Mouse (Mus musculus) hematopoietic stem cell, adult 5-6 weeks (primary cell): ENCODE results near the gene Zfp282. TPM values are rescaled to one million over a fixed set of nuclear protein-coding genes. Genes with fewer than 3 reads are reported as not detected.
A peak's percentile ranks its signal among the peaks of the same experiment; 100 is the strongest.

Experiments
- ATAC-seq, 2 experiments: fragments of 125-278 bp in 1 of 2; replicated peaks in 1 of 2; 2 replicates each; pipeline ENCODE4 v1.8.0; 2016 to 2017; ENCODE audit warnings: inconsistent platforms in 2 of 2, mild to moderate bottlenecking in 2 of 2, moderate number of reproducible peaks in 2 of 2, low read depth in 1 of 2, moderate TSS enrichment in 1 of 2; ENCODE audit not compliant: low FRiP score in 2 of 2, poor library complexity in 2 of 2, severe bottlenecking in 2 of 2, insufficient read depth in 1 of 2, low TSS enrichment in 1 of 2
- total RNA-seq: library from RNA; stranded (forward); fragments of 172-1452, 232-1000 nt; gene quantifications from 2 replicates; pipeline ENCODE4 v1.2.3, GENCODE M21; 2017

Zfp282 gene
- total RNA-seq, 1 experiment from 2014 or later, result 16.9 TPM

- peak; percentile 73 to 92 for ATAC-seq
Measured at GRCm38 (mm10) chr6:47943021-47943691, 66.2 kb downstream of the Zfp282 start.

GRCm38 (mm10) chr6:47943721-47944120 lies 66.7 kb downstream of the Zfp282 start:
- ATAC-seq, result no peak

GRCm38 (mm10) chr6:47947388-47947787 lies 70.4 kb downstream of the Zfp282 start:
- no peak for ATAC-seq

- peak; percentile 98 to 99 for ATAC-seq
Measured at GRCm38 (mm10) chr6:47953191-47953726, 76.3 kb downstream of the Zfp282 start, which contains the start of gene Zfp956. TSS of gene Zfp956 (plus strand) at chr6:47953390.

GRCm38 (mm10) chr6:47954425-47954824 lies 77.4 kb downstream of the Zfp282 start:
- no peak for ATAC-seq

- ATAC-seq, result no peak
Measured at GRCm38 (mm10) chr6:47957816-47958215, 80.8 kb downstream of the Zfp282 start.

Other genes starting within 250 kb of the Zfp282 start
- 185 and 205 TPM in 2 replicates for gene Pdia4, start 63.8 kb upstream of the Zfp282 start, total RNA-seq
- gene Zfp786, start 46.3 kb upstream of the Zfp282 start, total RNA-seq, result 1.1 TPM in 2 replicates
- gene Zfp398, start 41.5 kb upstream of the Zfp282 start, total RNA-seq, result 21.6 and 24.5 TPM in 2 replicates
- 12.7 and 14.3 TPM in 2 replicates for gene Zfp212, start 43.3 kb downstream of the Zfp282 start, total RNA-seq
- gene Zfp956, start 76.2 kb downstream of the Zfp282 start, total RNA-seq, result 7.3 and 10.7 TPM in 2 replicates
- gene Zfp777, start 171.7 kb downstream of the Zfp282 start, total RNA-seq, result 16.2 and 34.6 TPM in 2 replicates
- 28.2 and 33.0 TPM in 2 replicates for gene Zfp746, start 209.4 kb downstream of the Zfp282 start, total RNA-seq